Mouse (Mus musculus) bone marrow macrophage, adult 2 months (primary cell): ENCODE results near the gene Apba1. TPM values are rescaled to one million over a fixed set of nuclear protein-coding genes. Genes with fewer than 3 reads are reported as not detected.

Experiments used
- H3K27ac ChIP-seq: 2 replicates; pipeline ENCODE4 v1.5.1; 2012; ENCODE audit warnings: low read depth, low read length; ENCODE audit not compliant: insufficient read depth
- H3K4me1 ChIP-seq: 2 replicates; pipeline ENCODE4 v1.6.1; 2012; ENCODE audit warnings: low read length; ENCODE audit not compliant: control insufficient read depth, insufficient read depth
- H3K4me3 ChIP-seq: 2 replicates; pipeline ENCODE4 v1.5.1; 2012; ENCODE audit warnings: mild to moderate bottlenecking, low read length, moderate library complexity; ENCODE audit not compliant: insufficient read depth
- CTCF ChIP-seq: IDR thresholded peaks from 2 replicates; pipeline ENCODE4 v1.5.1; 2012; ENCODE audit warnings: low read depth, mild to moderate bottlenecking, low read length, moderate library complexity
- POLR2A ChIP-seq: IDR thresholded peaks from 2 replicates; pipeline ENCODE4 v1.6.1; 2012; ENCODE audit warnings: mild to moderate bottlenecking, low read depth, low read length, borderline replicate concordance
- polyA plus RNA-seq: library from polyadenylated mRNA; stranded (reverse); fragments of >200 nt; gene quantifications from 2 replicates; pipeline ENCODE4 v1.2.4, GENCODE M21; 2012; ENCODE audit not compliant: missing spikeins, insufficient read depth, insufficient read length

Gene Apba1
- polyA plus RNA-seq, 1 experiment: 11.8 TPM

DNA sequence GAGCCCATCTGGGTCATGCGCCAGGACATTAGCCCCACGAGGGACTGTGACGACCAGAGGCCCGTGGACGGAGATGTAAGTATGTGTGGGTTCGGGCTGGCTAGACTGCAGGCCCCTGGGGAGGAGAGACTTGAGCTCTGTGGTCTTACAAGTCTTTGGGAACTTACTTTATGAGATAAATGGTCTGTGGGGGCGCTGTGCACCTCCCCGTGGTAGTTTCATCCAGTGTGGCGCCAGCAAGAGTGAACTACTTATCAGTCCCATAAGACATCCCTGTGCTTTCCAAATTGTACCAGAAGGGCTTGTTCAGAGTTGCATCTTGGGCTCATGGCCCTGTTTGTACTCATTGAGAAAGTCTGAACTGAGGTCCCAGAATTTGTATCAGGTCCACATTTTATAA lies 135.3 kb downstream of the Apba1 start:
- Histone ChIP-seq H3K4me3 (no peak overlapping the region), H3K4me1 (no peaks in the 10 kb centered on the region), H3K27ac (no peak overlapping the region)
- no peak for TF ChIP-seq CTCF
- TF ChIP-seq POLR2A: no peak

DNA sequence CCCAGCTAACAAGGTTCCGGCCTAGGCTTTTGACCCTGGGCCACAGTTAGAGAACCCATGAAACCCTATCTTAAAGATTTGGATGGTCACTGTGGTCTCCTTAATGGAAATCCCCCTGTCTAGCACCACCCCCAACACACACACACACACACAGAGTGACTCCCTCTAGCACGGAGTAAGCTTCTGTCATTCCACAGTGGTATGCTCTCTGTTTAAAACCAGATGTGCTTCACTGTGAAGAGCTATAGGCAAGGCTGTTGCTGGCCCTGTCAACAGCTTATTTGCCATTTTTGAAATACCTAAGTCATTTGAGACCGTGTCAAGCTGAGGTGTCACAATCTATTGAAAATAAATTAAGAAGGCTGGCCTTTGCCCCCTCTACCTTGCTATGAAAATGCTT lies 136.1 kb downstream of the Apba1 start:
- H3K27ac ChIP-seq: no peak overlapping the region
- H3K4me3 ChIP-seq: no peak overlapping the region
- TF ChIP-seq POLR2A (no peak), CTCF (no peak)
- no peaks in the 10 kb centered on the region for H3K4me1 ChIP-seq

DNA sequence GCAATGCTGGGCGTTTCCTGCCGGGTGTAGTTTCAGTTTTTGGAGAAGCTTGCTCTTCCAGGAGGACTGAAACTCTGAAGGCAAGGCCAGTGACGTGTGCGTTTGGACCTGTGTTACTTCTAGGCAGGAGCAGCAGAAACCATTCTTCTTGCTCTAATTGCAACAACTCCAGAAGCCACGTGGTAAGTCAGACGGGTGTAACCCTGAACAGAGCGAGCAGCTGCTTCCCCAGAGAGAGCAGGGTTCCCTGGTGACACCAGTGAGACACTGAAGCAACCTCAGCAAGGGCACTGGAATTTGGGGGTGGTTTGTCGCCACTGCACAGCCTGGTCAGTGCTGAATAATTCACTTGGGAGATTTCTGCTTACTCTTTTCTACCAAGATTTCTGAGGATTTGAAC lies 138.2 kb downstream of the Apba1 start:
- H3K27ac ChIP-seq: no peak overlapping the region
- H3K4me3 ChIP-seq: peak overlapping the region; percentile 30
- no peaks in the 10 kb centered on the region for H3K4me1 ChIP-seq
- no peak for TF ChIP-seq CTCF
- no peak for TF ChIP-seq POLR2A

DNA sequence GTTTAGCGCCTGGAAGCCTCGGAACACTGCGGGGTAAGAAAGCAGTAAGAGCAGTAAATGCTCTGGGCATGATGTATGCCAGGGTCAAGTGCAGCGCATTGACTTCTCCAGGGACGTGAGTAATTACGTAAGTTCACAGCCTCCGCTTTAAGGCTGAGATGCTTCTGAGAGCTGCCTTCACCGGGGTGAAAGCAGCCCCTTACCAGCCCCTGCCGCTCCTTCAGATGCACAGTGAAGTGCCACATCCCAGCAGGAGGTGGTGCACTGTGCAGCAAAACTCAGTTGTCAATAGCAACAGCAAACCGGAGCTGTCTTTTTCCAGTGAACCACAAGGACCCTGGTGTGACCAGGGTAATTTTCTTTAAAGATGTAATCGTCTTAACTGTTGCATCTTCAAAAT lies 139.8 kb downstream of the Apba1 start:
- no peak overlapping the region for H3K4me3 ChIP-seq
- no peak for TF ChIP-seq CTCF
- TF ChIP-seq POLR2A: no peak
- no peaks in the 10 kb centered on the region for H3K4me1 ChIP-seq
- H3K27ac ChIP-seq: no peak overlapping the region

DNA sequence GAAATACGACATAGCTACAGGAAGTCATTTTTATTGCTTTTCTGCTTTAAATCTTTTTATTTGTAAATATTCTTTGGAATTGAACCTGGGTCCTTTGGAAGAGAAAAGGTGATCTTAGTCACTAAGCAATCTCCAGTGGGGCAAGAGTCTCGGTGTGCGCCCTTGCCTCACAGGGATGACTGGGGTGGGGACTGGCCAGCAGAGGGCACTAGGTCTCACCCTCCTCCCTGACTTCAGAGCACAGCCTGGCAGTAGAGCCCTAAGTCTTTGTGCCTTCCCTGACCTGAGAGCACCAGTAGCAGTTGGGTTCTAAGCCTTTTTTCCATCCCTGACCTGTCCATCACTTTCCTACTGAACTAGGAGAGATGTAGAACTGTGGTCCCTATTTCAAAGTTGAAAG lies 142.5 kb downstream of the Apba1 start:
- TF ChIP-seq POLR2A: no peak
- peak; percentile 67 for TF ChIP-seq CTCF
- Histone ChIP-seq H3K27ac (no peak overlapping the region), H3K4me1 (no peaks in the 10 kb centered on the region), H3K4me3 (no peak overlapping the region)

DNA sequence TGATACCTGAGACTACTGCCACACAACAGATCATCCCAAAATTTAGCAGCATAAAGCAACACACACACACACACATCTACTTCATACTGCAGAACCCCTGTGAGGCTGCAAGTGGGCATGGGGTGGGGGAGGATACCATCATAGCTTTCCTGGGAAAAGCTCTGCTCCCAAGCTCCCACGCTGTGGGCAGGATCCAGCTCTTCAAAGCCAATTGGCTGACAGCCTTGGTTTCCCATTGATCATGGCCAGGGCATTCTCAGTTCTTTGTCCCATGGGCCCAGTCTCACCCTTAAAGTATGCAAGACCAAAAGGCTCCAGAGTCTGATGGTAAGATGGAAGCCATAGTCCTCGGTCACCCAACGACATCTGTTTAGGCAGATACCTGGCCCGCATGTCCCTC lies 143.1 kb downstream of the Apba1 start:
- TF ChIP-seq POLR2A: no peak
- TF ChIP-seq CTCF: no peak
- Histone ChIP-seq H3K27ac (no peak overlapping the region), H3K4me3 (no peak overlapping the region), H3K4me1 (no peaks in the 10 kb centered on the region)

DNA sequence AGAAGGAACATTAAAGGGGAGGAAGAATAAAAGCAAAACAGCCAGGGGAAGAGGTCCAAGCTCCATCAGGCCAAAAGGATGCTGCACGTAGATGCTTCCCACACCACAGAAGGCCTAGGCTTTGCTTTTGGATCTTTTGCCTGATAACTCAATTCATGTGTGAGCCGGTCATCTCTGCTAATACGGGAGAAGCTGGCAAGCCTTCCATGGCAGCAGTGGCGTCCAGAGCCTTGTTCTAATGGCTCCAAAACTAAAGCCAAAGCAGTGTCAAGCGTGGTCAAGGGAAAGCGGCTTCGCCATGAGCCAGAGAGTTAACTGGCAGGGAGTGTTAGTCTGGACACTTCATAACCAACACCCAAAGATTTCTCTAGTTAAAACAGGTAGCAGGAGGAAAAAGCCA lies 144.4 kb downstream of the Apba1 start:
- Histone ChIP-seq H3K4me1 (no peaks in the 10 kb centered on the region), H3K27ac (no peak overlapping the region), H3K4me3 (no peak overlapping the region)
- no peak for TF ChIP-seq POLR2A
- no peak for TF ChIP-seq CTCF

DNA sequence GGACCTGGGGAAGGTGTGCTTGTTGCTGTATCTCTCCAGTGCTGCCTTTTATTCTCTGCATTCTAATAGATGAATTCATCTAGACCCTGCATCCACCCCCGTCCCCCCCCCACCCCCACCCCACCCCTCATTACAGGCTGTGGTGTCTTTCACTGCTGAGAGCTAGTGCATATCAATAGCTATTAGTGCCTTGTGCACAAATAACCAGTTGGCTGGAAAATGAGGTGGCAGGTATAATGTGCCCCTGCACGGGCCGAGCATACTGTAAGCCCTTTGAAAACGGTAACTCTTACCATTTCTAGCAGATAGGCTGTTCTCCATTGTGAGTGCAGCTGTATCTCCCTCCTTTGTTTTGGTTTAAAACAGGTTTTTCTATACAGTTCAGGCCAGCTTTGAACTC lies 146.2 kb downstream of the Apba1 start:
- TF ChIP-seq CTCF (no peak), POLR2A (no peak)
- no peaks in the 10 kb centered on the region for H3K4me1 ChIP-seq
- no peak overlapping the region for H3K4me3 ChIP-seq
- H3K27ac ChIP-seq: no peak overlapping the region

DNA sequence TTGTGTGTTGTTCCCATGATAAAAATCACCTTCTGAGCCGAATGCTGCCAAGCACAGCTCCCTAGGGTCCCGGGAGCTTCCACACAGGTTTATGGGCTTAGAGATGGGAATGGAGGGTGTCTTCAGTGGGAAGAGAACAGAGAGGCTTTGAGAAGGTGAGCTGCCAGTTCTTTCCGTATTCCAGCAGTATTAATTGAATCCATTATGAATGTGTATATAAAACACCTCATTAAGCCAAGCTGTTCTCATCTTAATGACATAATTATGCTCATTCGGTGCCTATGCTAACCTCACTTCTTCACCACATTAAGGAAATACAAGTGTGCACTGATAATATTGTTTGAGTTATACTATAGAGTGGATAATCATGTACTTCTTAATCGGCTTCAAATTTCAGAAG lies 147.1 kb downstream of the Apba1 start:
- TF ChIP-seq POLR2A (no peak), CTCF (no peak)
- H3K4me1 ChIP-seq: no peaks in the 10 kb centered on the region
- no peak overlapping the region for H3K4me3 ChIP-seq
- H3K27ac ChIP-seq: no peak overlapping the region

DNA sequence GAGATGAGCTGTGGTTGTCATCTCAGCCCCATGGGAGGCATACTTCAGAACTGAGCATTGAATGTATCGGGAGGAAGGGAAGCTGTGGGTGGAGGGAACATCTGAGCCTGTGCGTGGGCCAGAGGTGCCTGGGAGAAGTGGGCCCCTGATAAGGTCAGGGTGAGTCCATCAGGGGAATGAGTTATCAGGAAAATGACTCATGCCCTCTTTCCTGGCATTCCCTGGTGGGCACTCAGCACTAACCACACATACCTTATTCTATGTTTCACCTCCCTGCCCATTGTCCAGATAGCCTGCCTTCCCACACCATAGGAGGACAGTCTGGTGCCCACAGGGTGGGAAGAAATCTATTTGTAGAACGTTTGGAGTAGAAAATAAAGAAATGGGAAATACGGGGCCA lies 151.7 kb downstream of the Apba1 start:
- Histone ChIP-seq H3K4me3 (no peak overlapping the region), H3K27ac (no peak overlapping the region), H3K4me1 (no peaks in the 10 kb centered on the region)
- TF ChIP-seq POLR2A (no peak), CTCF (no peak)
